Mouse (Mus musculus) testis, adult 10 weeks (tissue): Measurements from ENCODE around the gene Manf. TPM values are rescaled to one million over a fixed set of nuclear protein-coding genes. Genes with fewer than 3 reads are reported as not detected.

Experiments
- polyA plus RNA-seq: library from polyadenylated mRNA; stranded (reverse); fragments of 350-450 nt; fragmentation: Illumina TruSeq; extraction: RNeasy Lipid Tissue Mini Kit (QIAGEN cat#74804); gene quantifications from one replicate; pipeline ENCODE4 v1.2.3, GENCODE M21; 2014; ENCODE audit warnings: low read depth, low replicate concordance

Gene Manf
- polyA plus RNA-seq = 356 TPM

GRCm38 (mm10) chr9:106891829-106892551 lies at the start of gene Manf:
Manf (minus strand) TSS chr9:106891979.

GRCm38 (mm10) chr9:106886828-106887702 lies 4.7 kb downstream of the Manf start, which contains the start of gene Rbm15b:
Rbm15b (minus strand) TSS chr9:106887428.

GRCm38 (mm10) chr9:106821618-106822380 lies 70.0 kb downstream of the Manf start, which contains the start of gene Dcaf1:
Dcaf1 (plus strand) TSS chr9:106821874.

GRCm38 (mm10) chr9:106788812-106789321 lies 102.9 kb downstream of the Manf start, which contains the start of gene Rad54l2:
Rad54l2 (minus strand) TSS chr9:106789194.

Other genes with a start within 250 kb of the Manf start
- not detected for gene Grm2, start 235.9 kb downstream of the Manf start, polyA plus RNA-seq
- 5.9 TPM for gene Tex264, start 206.1 kb downstream of the Manf start, polyA plus RNA-seq
- gene Rad54l2, start 102.8 kb downstream of the Manf start, polyA plus RNA-seq = 10.4 TPM
- gene Dcaf1, start 70.1 kb downstream of the Manf start, polyA plus RNA-seq = 117 TPM
- gene Rbm15b, start 4.6 kb downstream of the Manf start, polyA plus RNA-seq = 4.0 TPM